Mouse (Mus musculus): ENCODE results near the gene Gm21970.

DNA sequence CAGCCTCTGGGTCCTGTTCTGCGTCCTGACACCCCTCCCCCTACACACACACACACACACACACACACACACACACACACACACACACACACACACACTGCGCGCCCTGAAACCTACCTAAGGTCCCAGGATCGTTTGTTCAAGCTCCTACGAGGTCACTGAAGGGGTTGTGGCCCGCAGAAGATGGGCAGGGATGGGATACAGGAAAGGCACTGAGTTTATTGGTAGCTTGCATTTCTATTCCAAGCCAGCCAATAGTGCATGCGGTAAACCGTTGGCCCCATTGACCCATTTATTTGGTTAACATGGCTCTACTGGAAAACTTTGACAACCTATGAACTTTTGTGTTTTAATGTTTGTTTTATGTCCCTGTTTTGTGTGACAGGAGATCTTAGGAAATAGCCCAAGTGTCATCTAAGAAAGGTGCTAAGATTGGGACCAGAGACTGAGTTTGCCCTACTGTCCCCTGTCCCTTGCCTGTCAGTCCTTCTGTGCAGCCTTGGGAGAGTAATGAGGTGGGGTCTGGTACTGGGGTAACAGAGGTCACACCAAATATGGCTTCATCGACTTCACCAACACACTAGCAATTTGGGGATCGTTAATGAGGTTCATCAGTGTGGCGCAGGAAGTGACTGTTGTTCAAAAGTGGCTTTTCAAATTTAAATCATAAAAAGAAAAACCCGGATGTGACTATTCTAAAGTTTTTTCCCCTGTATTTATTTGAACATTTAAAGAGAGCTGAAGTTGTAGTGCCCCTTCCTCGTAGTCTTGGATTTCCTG, 17.9 kb upstream of the Gm21970 start:
- TF ChIP-seq CTCF (IDR thresholded peaks at IDR 0.05; ENCODE audit: extremely low read depth, insufficient read length, insufficient replicate concordance, low read depth, low read length) (no peak), POLR2A (IDR thresholded peaks at IDR 0.05; ENCODE audit: low read depth, low read length) (no peak)
